In genomic region chr8:11165592-11165991, GRCm38 (mm10) we compare ENCODE assay signal across 15 mouse cellular contexts.
A peak's percentile ranks its signal among the peaks of the same experiment; 100 is the strongest.
DNase-seq lines count a peak whose midpoint lies in the region; ATAC-seq lines count a peak whose summit lies in the region.
"Had no signal": no experiment of that assay in that cellular context is flagged by ENCODE, and none has a peak within 500 bp of the region (broad histone marks: within the 10 kb centered on the region; RNA-seq: fewer than 3 reads in every experiment).

No protein-coding gene starts in this region.

- no peak overlapping the region for H3K4me2 ChIP-seq in heart, embryonic 15.5 days
- H3K4me2 ChIP-seq in limb, embryonic 12.5 days = no peak overlapping the region
- H3K4me2 ChIP-seq in forebrain, embryonic 13.5 days = no peak overlapping the region
- H3K4me2 ChIP-seq: heart, embryonic 11.5 days; midbrain, embryonic 13.5 days; neural tube, embryonic 12.5 days had no signal

- intact Hi-C loops in heart, postnatal 25 days (cut with DNase I) = no loop called here

- H3K36me3 ChIP-seq in heart, embryonic 15.5 days = no peaks in the 10 kb centered on the region
- H3K36me3 ChIP-seq in limb, embryonic 12.5 days = no peaks in the 10 kb centered on the region
- no peaks in the 10 kb centered on the region for H3K36me3 ChIP-seq in forebrain, embryonic 13.5 days (ENCODE audit: poor library complexity, severe bottlenecking)
- H3K36me3 ChIP-seq: midbrain, embryonic 13.5 days; neural tube, embryonic 12.5 days had no signal

- no peaks in the 10 kb centered on the region for H3K9me3 ChIP-seq in heart, embryonic 15.5 days (replicated peaks)
- H3K9me3 ChIP-seq in limb, embryonic 12.5 days = no peaks in the 10 kb centered on the region
- H3K9me3 ChIP-seq in forebrain, embryonic 13.5 days (replicated peaks) = no peaks in the 10 kb centered on the region
- H3K9me3 ChIP-seq: midbrain, embryonic 13.5 days; neural tube, embryonic 12.5 days had no signal

- no peak overlapping the region for H3K27ac ChIP-seq in heart, embryonic 15.5 days
- H3K27ac ChIP-seq in limb, embryonic 12.5 days = peak overlapping the region; percentile 95
- no peak overlapping the region for H3K27ac ChIP-seq in forebrain, embryonic 13.5 days
- H3K27ac ChIP-seq: midbrain, embryonic 13.5 days; neural tube, embryonic 12.5 days had no signal

- 35% methylated on average over 4 of the region's 4 CpGs for WGBS in heart, embryonic 15.5 days
- 16% methylated on average over 4 of the region's 4 CpGs for WGBS in limb, embryonic 12.5 days
- 22% methylated on average over 4 of the region's 4 CpGs for WGBS in forebrain, embryonic 13.5 days

- ATAC-seq in heart, embryonic 15.5 days (replicated peaks; ENCODE audit: insufficient number of reproducible peaks, insufficient read depth, low FRiP score, low read depth) = 0 out of 2 replicates have a peak, but pooled peaks have one; percentile 47
- ATAC-seq in limb, embryonic 12.5 days (ENCODE audit: insufficient number of reproducible peaks, insufficient read depth, low FRiP score, low TSS enrichment, low read depth) = peak; percentile 90
- no peak for ATAC-seq in forebrain, embryonic 13.5 days
- ATAC-seq: liver, postnatal 0 days; midbrain, embryonic 13.5 days had no signal

- no peaks in the 10 kb centered on the region for H3K27me3 ChIP-seq in heart, embryonic 15.5 days
- H3K27me3 ChIP-seq in limb, embryonic 12.5 days = no peaks in the 10 kb centered on the region
- no peaks in the 10 kb centered on the region for H3K27me3 ChIP-seq in forebrain, embryonic 13.5 days
- H3K27me3 ChIP-seq: midbrain, embryonic 13.5 days; neural tube, embryonic 12.5 days had no signal

- no peak overlapping the region for H3K4me3 ChIP-seq in heart, embryonic 15.5 days
- H3K4me3 ChIP-seq in limb, embryonic 12.5 days (replicated peaks) = no peak overlapping the region
- H3K4me3 ChIP-seq in forebrain, embryonic 13.5 days = no peak overlapping the region
- H3K4me3 ChIP-seq: midbrain, embryonic 13.5 days; neural tube, embryonic 12.5 days had no signal

- H3K4me1 ChIP-seq in heart, embryonic 15.5 days (replicated peaks) = peaks cover 1% of the 10 kb centered on the region; the same call in 1 of the 2 replicates
- peaks cover 19% of the 10 kb centered on the region for H3K4me1 ChIP-seq in limb, embryonic 12.5 days (replicated peaks)
- peaks cover 9% of the 10 kb centered on the region for H3K4me1 ChIP-seq in forebrain, embryonic 13.5 days
- H3K4me1 ChIP-seq: neural tube, embryonic 12.5 days had no signal

- no peak overlapping the region for H3K9ac ChIP-seq in heart, embryonic 15.5 days
- H3K9ac ChIP-seq in limb, embryonic 12.5 days (replicated peaks) = no peak overlapping the region
- H3K9ac ChIP-seq in forebrain, embryonic 13.5 days = no peak overlapping the region
- H3K9ac ChIP-seq: liver, postnatal 0 days; midbrain, embryonic 13.5 days; neural tube, embryonic 12.5 days had no signal

- DNase-seq in heart, postnatal 25 days (ENCODE audit: low spot score) = no peak
- DNase-seq in 3T3-L1 (ENCODE audit: low read depth, low spot score) = peak; percentile 75
- DNase-seq in embryo, embryonic 10.5 days (ENCODE audit: low spot score) = peak; percentile 32
- no peak for DNase-seq in MN1 (ENCODE audit: low spot score)
- DNase-seq: adrenal gland, postnatal 36 days; cerebellum, adult 11 months; kidney, postnatal 36 days; liver, postnatal 0 days; thymus, postnatal 25 days had no signal

Comparison
In these comparisons a context has a peak if more than half of its experiments do, and no peak if none do; other contexts are left out.
1. DNase-seq: peak in 3T3-L1 (single experiment) and embryo, embryonic 10.5 days (single experiment); none in heart, postnatal 25 days (single experiment) and MN1 (single experiment).